Mouse (Mus musculus) ES-CJ7 (cell line): Measurements from ENCODE around the gene Hcrtr2.

Experiments
- DNase-seq: peaks from one replicate; pipeline ENCODE4 v3.0.0; 2011; ENCODE audit warnings: low read depth, low spot score

The Hcrtr2 gene

GRCm38 (mm10) chr9:76235945-76236503, 87.6 kb downstream of the Hcrtr2 start:
- DNase-seq, result no peak

DNA sequence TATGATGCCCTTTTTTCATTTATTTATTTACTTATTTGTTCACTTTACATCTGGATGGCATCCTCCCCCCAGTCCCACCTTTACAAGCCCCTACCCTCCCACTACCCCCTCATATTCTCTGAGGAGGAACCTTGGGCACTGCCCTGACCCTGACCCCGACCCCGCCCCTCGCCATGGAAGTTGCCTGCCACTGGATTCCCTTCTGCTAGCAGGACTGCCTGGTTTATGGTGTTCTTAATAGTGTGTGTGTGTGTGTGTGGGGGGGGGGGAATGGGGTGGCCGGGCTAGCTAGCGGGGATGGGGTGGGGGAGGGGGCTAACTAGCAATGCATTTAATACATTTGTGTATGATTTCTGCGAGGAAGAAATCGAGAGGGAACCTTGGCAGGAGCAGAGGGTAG, 88.8 kb downstream of the Hcrtr2 start:
- peak; percentile 20 for DNase-seq

- no peak for DNase-seq
Observed at GRCm38 (mm10) chr9:76230400-76230799, 93.3 kb downstream of the Hcrtr2 start.

DNA sequence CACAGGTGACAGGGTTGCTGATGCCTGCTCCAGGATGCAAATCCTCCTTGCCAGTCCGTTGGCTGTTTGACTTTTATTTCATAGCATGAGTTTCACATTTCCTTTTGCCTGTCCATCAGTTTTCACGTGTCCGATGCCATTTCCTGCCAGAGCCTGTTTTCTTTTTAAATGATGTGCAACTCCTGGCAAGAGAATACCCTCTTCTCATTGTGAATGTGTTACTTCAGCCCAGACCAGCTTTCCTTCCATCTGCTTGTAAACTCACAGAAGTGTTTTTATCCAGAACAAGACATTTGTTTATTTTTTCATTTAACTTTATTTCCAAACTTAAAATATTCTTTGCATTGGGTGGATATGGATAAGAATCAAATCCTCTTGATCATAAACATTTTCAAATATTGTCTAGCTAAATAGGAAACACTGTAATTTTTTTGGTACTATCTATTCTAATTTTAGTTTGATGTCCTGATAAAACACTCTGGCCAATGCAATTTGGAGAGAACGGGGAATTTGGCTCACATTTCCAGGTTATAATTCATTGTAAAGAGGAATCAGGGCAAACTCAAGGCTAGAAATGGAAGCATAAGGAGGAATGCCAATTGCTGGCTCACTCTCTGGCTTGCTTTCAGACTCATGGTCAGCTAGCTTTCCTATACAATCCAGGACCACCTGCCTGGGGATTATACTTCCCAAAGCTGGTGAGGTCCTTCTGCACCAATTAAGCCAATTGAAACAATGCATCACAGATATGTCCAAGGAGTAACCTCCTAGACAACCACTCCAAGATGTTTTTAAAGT, 106.3 kb downstream of the Hcrtr2 start:
- no peak for DNase-seq

GRCm38 (mm10) chr9:76214678-76215077, 109.0 kb downstream of the Hcrtr2 start:
- DNase-seq, result no peak

DNA sequence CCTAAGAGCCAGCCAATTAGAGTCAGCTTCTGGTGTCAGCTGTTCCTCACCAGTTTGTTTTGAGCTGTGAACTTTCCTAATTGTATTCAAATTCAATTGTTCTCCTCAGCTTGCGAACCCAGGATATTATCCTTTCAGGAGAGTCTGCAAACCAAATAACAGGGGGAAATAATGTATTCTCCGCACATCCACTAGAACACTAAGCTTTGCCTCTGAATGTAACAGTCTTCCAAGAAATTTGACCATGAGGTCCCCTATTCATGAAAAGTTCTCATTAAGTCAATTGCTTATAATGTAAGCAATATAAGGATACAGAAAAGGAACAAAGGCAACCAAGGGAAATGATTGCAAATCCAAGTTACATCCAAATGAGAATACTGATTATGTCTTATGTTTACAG, 110.1 kb downstream of the Hcrtr2 start, which contains the start of gene Gfral:
Gene Gfral (minus strand): TSS at position 101 of the 400 bp plus-strand sequence.
- DNase-seq, result no peak

DNA sequence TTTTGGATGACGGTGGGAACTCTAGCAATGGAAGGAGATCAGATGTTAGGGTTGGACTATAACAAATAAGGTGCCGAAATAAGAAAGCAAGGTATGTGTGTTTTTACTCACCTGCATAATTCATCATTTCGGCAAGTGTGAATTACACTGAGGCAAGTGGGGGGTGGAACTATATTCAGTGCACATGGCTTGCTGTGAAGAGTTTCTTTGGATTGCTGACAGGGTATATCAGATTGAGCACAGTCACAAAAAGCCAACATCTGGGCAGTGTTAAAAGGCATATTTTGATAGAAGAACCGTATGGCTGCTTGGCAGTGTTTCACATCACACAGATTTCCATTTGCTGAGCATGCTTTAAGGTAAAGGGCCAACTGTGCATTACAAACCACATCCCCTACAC, 126.7 kb downstream of the Hcrtr2 start:
- no peak for DNase-seq

DNA sequence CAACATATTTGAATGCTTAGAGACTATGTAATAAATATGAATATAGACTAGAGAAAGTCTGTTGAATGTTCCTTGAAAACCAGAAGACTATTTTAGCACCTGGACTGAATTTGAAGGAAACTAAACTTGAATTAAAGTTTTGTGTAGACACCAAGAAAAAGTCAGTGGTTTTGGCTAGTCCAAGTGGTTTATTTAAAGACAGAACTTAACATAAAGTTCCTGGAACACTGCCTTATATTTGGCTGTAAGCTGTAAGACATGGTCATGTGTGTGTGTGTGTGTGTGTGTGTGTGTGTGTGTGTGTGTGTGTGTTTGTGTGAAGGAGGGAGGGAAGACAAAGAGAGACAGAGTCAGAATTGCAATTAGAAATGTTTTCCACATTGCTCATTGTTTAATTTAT, 144.4 kb downstream of the Hcrtr2 start:
- DNase-seq, result no peak
